Mouse (Mus musculus) adrenal gland, adult 10 weeks (tissue): ENCODE measurements around the gene Ms4a2. TPM values are rescaled to one million over a fixed set of nuclear protein-coding genes. Genes with fewer than 3 reads are reported as not detected.

Experiments used
- polyA plus RNA-seq: library from polyadenylated mRNA; stranded (reverse); fragments of 350-450 nt; fragmentation: Illumina TruSeq; extraction: RNeasy Lipid Tissue Mini Kit (QIAGEN cat#74804); gene quantifications from one replicate; pipeline ENCODE4 v1.2.3, GENCODE M21; 2014; ENCODE audit warnings: low read depth, low replicate concordance

Ms4a2 gene
- 0.64 TPM for polyA plus RNA-seq

DNA sequence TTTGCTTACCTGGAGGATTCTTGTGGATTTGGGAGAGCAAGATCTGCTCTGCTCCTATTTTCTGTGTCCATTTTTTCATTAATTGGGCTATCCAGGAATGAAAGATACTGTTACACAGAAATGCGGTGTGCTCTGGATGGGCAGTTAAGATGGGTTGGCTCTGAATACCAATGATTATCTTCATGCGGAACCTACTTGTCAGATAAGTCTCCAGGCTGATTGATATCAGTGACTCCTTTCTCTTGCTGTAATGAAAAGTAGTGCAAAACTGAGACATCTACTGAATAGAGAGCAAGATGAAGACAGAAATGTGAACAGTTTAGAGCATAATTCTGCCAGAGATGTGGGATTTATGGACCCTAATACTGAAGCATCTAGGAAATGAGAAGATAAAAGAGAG lies at the start of gene Ms4a2:
Gene Ms4a2, minus strand, starts transcription at position 169 of the 400 bp plus-strand sequence.

DNA sequence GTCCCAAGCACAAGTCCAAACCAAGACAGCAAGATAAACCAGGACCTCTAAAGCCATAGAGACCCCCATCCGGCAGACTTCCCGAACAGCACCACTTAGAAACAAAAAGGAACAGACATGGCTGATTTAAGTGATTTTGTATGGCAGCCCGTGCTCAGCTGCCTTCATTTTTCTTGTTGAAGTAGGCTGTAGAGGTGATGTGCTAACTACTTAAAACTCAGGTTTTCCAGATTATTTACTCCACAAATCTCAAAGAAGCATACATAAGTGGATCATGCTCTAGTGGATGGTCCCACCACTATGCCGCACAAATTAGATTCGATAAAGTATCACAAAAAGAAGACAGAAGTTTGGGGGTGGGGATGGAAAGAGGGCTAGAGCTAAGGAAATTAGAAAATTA lies 36.9 kb upstream of the Ms4a2 start, which contains the start of gene Oosp2:
Gene Oosp2, minus strand, starts transcription at position 101 of the 400 bp plus-strand sequence.

GRCm38 (mm10) chr19:11640732-11641131 lies 17.2 kb upstream of the Ms4a2 start, which contains the start of gene Ms4a3:
Gene Ms4a3, minus strand, starts transcription at chr19:11640851.

GRCm38 (mm10) chr19:11604603-11605002 lies 18.9 kb downstream of the Ms4a2 start, which contains the start of gene Ms4a6d:
Gene Ms4a6d, minus strand, starts transcription at chr19:11604849.

Other genes starting within 250 kb of the Ms4a2 start
- gene Ms4a4a, start 248.2 kb downstream of the Ms4a2 start, polyA plus RNA-seq: 17.1 TPM
- 8.2 TPM for gene Ms4a4c, start 218.9 kb downstream of the Ms4a2 start, polyA plus RNA-seq
- 3.3 TPM for gene Ms4a4b, start 180.2 kb downstream of the Ms4a2 start, polyA plus RNA-seq
- 37.9 TPM for gene Ms4a6c, start 154.4 kb downstream of the Ms4a2 start, polyA plus RNA-seq
- 0.82 TPM for gene Gm8369, start 137.8 kb downstream of the Ms4a2 start, polyA plus RNA-seq
- 22.9 TPM for gene Ms4a6b, start 107.2 kb downstream of the Ms4a2 start, polyA plus RNA-seq
- gene Ms4a4d, start 86.9 kb downstream of the Ms4a2 start, polyA plus RNA-seq: 19.2 TPM
- gene Ms4a6d, start 18.9 kb downstream of the Ms4a2 start, polyA plus RNA-seq: 18.7 TPM
- not detected for gene Ms4a3, start 17.1 kb upstream of the Ms4a2 start, polyA plus RNA-seq
- 3.6 TPM for gene Oosp2, start 36.8 kb upstream of the Ms4a2 start, polyA plus RNA-seq
- 3.4 TPM for gene Oosp1, start 67.4 kb upstream of the Ms4a2 start, polyA plus RNA-seq
- not detected for gene Oosp3, start 73.3 kb upstream of the Ms4a2 start, polyA plus RNA-seq
- gene Gif, start 123.8 kb upstream of the Ms4a2 start, polyA plus RNA-seq: not detected
- gene Mrpl16, start 146.7 kb upstream of the Ms4a2 start, polyA plus RNA-seq: 58.3 TPM
- 17.1 TPM for gene Stx3, start 195.7 kb upstream of the Ms4a2 start, polyA plus RNA-seq
- not detected for gene Olfr1417, start 215.5 kb upstream of the Ms4a2 start, polyA plus RNA-seq
- gene Olfr1418, start 237.3 kb upstream of the Ms4a2 start, polyA plus RNA-seq: not detected